Mouse (Mus musculus) layer of hippocampus, postnatal 36 days (tissue): ENCODE results near the gene Disp2. TPM values are rescaled to one million over a fixed set of nuclear protein-coding genes. Genes with fewer than 3 reads are reported as not detected.

Experiments
- DNase-seq, 2 experiments: peaks; one replicate each; pipeline ENCODE4 v3.0.0; 2022
- total RNA-seq, 2 experiments: library from RNA; stranded (reverse); gene quantifications; 2 replicates each; pipeline ENCODE4 v1.2.3; 2021

Gene Disp2
- total RNA-seq, 2 experiments from 2014 or later, result 267 to 273 TPM

- no peak for DNase-seq
These were observed 19.7 kb upstream of the Disp2 start for GRCm38 (mm10) chr2:118759828-118760227.

DNA sequence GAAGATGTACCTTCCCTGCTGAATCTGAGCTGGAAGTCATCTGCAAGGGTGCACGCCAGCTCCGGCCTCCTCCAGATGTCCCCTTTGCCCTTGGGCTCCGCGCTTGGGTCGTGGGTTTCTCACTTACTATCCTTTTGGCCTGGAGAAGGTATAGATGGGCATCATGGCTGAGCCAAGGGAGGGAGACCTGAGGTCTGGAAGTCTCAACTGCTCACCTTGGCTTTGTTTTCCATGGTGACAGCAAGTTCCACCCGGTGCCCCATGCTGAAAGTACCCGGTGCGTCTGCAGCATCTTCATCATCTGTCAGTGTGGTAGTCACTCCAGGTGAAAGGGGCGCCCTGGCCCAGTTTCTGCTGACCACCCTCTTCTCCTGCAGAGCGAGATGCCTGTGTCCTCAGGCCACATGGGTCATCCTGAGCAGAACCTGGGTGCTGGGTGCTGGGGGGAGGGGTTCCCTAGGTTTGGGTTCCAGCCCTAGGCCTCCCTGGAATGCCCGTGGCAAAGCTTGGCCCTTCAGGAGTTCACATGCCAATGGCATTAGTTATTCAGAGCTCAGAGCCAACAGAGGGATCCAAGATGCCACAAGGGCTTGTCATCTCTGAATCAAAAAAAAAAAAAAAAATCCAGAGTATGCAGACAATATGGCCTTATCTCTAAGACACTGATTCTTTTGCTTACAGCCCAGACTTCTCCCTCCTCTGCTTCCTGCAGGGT, 19.1 kb upstream of the Disp2 start:
- DNase-seq, result no peak

DNA sequence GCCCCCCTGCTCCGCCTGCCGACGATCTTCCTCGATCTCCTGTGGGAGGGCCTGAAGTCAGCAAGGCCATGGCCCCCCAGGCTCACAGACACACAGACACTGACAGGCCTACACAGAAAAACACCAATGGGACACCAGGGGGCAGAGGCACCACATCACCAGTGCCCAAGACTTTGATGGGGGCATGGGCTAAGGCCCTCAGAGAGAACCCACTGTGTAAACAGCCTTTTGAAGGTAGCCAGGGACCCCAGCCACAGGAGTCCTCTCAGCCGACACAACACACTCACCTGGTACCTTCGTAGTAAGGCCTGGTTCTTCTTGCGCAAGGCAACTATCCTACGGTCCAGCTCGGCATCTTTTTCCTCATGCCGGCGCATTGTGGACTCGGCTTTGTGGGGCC, 18.2 kb upstream of the Disp2 start:
- DNase-seq, result no peak

GRCm38 (mm10) chr2:118761906-118762783, 17.4 kb upstream of the Disp2 start, which contains the start of gene Ccdc9b:
Gene Ccdc9b (minus strand): TSS chr2:118762661.
- peak; percentile 87 to 89 for DNase-seq

- no peak for DNase-seq
These were observed 16.8 kb upstream of the Disp2 start for GRCm38 (mm10) chr2:118762784-118763148.

- DNase-seq, result peak; percentile 55 to 62
These were observed 16.1 kb upstream of the Disp2 start for GRCm38 (mm10) chr2:118763469-118763868.

- no peak for DNase-seq
These were observed 15.3 kb upstream of the Disp2 start for GRCm38 (mm10) chr2:118764094-118764831.

GRCm38 (mm10) chr2:118764875-118765274, 14.6 kb upstream of the Disp2 start:
- no peak for DNase-seq

GRCm38 (mm10) chr2:118766041-118767033, 13.2 kb upstream of the Disp2 start:
- DNase-seq, result no peak

DNA sequence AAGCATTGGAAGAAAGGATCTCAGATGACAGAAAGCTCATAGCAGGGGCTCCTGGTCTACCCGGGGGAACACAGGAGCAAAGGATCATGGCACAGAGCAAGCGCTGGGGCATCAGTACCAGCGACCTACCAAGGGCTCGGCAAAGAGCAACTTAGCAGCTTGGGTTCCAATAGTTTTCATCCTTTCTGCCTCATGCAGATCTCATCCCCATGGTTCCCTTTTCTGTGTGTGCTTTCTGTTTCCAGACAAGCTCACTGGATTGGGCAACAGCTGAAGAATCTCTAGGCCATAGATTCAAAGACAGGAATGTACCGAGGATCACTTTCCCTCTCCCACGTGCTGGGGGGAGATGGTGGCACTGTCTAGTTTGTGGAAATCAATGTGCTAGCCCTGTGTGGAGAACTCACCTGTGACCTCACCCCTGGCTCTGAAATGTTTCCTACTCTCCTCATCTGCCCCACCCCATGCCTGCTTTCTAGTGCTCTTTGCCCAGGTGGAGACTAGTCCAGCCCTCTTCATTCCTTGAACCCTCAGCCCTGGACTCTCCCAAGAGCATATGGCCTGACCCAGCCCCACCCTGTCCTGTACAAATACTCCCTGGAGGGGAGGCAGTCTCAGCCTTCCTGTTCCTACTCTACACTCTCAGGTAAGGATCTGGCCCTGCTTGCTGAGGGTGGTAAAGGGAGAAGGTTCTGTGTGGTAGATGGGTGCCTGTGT, 7.2 kb upstream of the Disp2 start, which contains the start of gene Phgr1:
TSS of gene Phgr1 (plus strand) at position 612 of the 717 bp plus-strand sequence.
- no peak for DNase-seq

GRCm38 (mm10) chr2:118774536-118774935, 5.0 kb upstream of the Disp2 start:
- no peak for DNase-seq

GRCm38 (mm10) chr2:118775396-118775795, 4.1 kb upstream of the Disp2 start:
- DNase-seq, result no peak

DNA sequence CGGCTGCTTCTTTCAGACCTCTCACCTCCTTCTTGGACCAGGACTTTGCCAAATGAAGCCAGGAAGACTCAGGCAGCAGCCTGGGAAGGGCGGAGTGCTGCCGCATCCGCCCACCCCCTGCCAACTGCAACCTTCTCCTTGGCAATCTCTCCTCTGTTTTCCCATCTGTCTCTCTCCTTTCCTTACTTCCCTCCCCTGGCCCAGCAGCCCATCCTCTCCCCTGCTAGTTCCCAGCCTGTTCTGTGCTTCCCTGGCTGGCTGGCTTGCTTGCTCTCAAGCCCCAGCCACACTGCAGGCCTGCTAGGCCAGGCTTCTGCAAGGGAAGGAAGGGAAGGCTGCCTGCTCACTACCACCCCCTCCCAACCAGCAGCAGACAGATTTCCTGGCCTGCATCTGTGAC, 3.7 kb upstream of the Disp2 start:
- peak; percentile 61 to 64 for DNase-seq

DNA sequence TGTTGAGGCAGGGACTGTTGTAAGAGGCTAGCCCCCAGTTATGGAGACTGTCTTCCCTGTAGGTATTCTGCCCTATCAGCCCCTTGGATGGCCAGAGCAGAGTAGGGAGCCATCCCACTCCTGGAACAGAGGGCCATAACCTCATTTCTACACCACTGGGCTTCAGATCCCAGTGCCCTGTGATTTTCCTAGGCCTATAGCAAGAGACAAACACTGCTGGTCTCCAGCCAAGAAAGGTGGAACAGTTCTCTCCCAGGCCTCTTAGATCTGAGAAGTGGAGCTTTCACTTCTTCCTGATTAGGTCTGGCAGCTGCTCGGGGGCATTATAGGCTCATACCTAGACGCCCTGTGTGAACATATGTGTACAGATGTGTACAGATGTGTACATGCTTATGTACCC, 3.2 kb upstream of the Disp2 start:
- no peak for DNase-seq

GRCm38 (mm10) chr2:118778418-118778817, 1.1 kb upstream of the Disp2 start:
- no peak for DNase-seq

DNA sequence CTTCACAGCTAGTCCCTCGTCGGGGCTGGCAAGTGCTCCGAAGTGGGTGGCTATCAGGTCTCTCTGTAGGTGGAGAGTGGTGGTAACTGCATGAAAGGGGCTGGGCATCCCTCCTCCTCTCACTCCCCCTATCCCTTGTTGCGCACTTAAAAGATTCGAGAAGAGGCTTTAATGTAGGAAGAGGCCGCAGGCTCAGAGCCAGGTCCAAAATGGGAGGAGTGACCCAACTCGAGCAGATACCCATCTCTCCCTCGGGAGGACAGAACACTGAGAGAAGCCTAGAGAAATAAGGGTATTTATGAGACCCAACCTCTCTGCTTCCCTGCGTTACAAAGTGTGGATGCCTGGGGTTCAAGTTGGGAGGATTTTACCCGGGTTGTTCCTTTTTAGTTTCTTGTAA, 454 bp upstream of the Disp2 start:
- no peak for DNase-seq

DNA sequence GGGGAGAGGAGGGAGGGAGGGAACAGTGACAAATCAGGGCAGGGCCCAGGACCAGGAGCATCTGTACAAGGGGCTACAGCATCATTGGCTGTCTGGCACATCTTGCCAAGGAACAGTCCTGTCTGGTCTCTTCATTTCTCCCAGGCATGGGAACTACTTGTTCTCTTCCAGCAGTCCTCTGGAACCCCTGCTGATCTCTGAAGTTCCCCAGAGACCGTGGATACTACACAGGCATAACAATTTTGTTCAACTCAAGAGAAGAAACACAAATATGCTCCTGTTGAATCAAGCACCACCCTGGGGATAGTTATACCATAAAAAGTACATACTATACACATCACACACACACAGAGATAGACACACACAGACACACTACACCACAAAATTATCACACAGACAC, 1.6 kb downstream of the Disp2 start:
- DNase-seq, result no peak

DNA sequence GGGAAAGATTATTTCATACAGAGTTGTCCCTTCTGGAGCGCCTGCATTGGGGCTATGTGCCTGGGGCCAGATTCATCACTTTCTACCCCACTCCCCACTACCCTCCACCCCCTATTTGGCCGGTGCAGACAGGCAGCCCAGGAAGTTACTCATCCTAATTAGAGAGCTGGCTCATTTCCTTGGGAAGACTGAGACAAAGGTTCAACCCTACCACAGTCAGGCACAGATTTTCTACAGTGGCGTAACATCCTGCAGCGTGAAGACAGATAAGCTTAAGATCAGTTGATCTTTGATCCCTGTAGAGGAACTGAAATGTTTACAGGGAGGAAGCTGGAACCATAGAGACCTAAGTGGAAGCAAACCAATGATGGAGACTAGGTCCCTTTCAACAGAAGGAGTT, 2.8 kb downstream of the Disp2 start:
- no peak for DNase-seq

DNA sequence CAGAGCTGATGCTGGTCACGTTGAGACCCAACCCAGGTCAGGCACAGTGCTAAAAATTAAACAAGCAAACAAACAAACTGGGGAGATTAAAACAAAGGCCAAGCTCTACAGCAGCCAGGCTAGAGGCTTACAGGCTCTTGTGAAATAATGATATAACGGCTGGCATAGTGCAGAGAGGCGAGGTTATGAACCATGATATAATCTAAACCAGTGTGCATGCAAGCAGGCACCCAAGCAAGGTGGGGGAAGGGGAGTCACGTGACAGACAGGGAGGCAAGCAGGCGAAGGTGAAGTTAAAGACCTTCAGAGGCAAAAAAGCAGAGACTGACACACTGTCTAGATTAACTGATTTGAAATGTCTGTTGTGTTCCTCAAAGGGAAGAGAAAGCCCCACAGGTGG, 3.6 kb downstream of the Disp2 start:
- DNase-seq, result no peak

- no peak for DNase-seq
These were observed 4.1 kb downstream of the Disp2 start for GRCm38 (mm10) chr2:118783663-118784062.

DNA sequence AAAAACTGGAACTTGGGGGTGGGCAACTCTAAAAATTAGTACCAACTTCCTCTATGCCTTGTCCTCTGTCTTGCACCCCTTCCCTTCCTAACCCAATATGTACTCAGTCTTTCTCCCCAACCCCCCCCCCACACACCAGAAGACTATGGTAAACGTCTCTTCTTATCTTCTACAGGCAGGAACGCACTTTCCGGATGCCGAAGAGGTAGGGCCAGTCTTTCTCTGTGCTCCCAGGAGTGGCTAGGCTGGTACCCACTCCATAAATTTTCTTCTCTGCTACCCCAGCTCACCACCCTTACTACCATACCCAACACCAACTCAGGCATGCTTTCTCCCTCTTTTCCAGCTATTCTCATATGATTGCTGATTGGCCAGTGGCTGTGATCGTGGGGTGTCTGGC, 7.0 kb downstream of the Disp2 start:
- DNase-seq, result no peak
